Mouse (Mus musculus) liver, embryonic 13.5 days (tissue): ENCODE measurements around the gene Nat10. TPM values are rescaled to one million over a fixed set of nuclear protein-coding genes. Genes with fewer than 3 reads are reported as not detected.

Experiments used
- ATAC-seq: fragments of 200-750 bp; cut with Nextera tagmentation; 2 replicates; pipeline ENCODE4 v1.8.0; 2017; ENCODE audit warnings: low read depth, mild to moderate bottlenecking, moderate number of reproducible peaks, moderate library complexity
- DNase-seq: peaks from one replicate; pipeline ENCODE4 v3.0.0; 2022
- H3K27ac ChIP-seq: fragments of 300-500 bp; sonication (generic); 2 replicates; pipeline ENCODE4 v1.5.1; 2015; ENCODE audit warnings: moderate library complexity, mild to moderate bottlenecking, inconsistent platforms
- H3K27me3 ChIP-seq: fragments of 300-500 bp; sonication (generic); 2 replicates; pipeline ENCODE4 v1.6.1; 2015; ENCODE audit warnings: mild to moderate bottlenecking, inconsistent platforms
- H3K36me3 ChIP-seq: fragments of 300-500 bp; sonication (generic); 2 replicates; pipeline ENCODE4 v1.6.1; 2015; ENCODE audit warnings: mild to moderate bottlenecking, inconsistent platforms
- H3K4me1 ChIP-seq: fragments of 300-500 bp; sonication (generic); replicated peaks from 2 replicates; pipeline ENCODE4 v1.6.1; 2015; ENCODE audit warnings: inconsistent platforms
- H3K4me2 ChIP-seq: fragments of 300-500 bp; sonication (generic); 2 replicates; pipeline ENCODE4 v1.6.1; 2015; ENCODE audit warnings: inconsistent platforms, mild to moderate bottlenecking, moderate library complexity
- H3K4me3 ChIP-seq: fragments of 300-500 bp; sonication (generic); replicated peaks from 2 replicates; pipeline ENCODE4 v1.5.1; 2015; ENCODE audit warnings: mild to moderate bottlenecking, inconsistent platforms
- H3K9ac ChIP-seq: fragments of 300-500 bp; sonication (generic); 2 replicates; pipeline ENCODE4 v1.6.1; 2015; ENCODE audit warnings: mild to moderate bottlenecking, inconsistent platforms
- H3K9me3 ChIP-seq: fragments of 300-500 bp; sonication (generic); replicated peaks from 2 replicates; pipeline ENCODE4 v1.6.1; 2016; ENCODE audit warnings: inconsistent platforms
- WGBS: fragments of 180-500 bp; shearing (Covaris S2); methylation state at CpG from one replicate; pipeline ENCODE4 v1.1.7; 2015; ENCODE audit not compliant: insufficient replicate concordance; 5-methylcytosine and 5-hydroxymethylcytosine counted together
- polyA plus RNA-seq: library from polyadenylated mRNA; unstranded; fragments of >200 nt; fragmentation: Nextera tagmentation; extraction: Ambion mirVana; gene quantifications from 2 replicates; pipeline ENCODE4 v1.2.1, GENCODE M21; 2015

Nat10 gene
- polyA plus RNA-seq, 1 experiment from 2014 or later, result 20.7 TPM

DNA sequence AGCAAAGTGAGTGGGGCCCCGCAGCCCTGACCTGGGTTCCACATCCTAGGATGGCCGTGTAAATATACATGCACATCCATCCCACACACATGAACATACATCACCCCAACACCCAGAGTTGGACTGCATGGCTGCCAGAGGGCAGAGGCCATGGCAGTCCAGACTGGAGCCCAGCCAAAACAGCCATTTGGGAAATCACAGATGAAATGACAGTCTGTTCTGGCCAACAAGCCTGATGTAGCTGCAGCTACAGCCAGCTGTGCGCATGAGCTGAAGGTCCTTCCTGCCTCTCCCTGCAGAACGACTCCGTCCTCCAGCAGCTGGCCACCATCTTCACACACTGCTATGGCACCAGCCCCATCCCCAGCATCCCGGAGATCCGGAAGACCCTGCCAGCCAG is 50.2 kb downstream of the Nat10 start:
- Histone ChIP-seq H3K4me2 (no peak overlapping the region), H3K9me3 (no peaks in the 10 kb centered on the region), H3K4me1 (peaks cover 34% of the 10 kb centered on the region), H3K4me3 (no peak overlapping the region), H3K9ac (no peak overlapping the region), H3K27ac (no peak overlapping the region), H3K27me3 (no peaks in the 10 kb centered on the region), H3K36me3 (peaks cover 16% of the 10 kb centered on the region)
- ATAC-seq (no peak), DNase-seq (no peak)
- 78% methylated on average over 7 of the region's 7 CpGs for WGBS

DNA sequence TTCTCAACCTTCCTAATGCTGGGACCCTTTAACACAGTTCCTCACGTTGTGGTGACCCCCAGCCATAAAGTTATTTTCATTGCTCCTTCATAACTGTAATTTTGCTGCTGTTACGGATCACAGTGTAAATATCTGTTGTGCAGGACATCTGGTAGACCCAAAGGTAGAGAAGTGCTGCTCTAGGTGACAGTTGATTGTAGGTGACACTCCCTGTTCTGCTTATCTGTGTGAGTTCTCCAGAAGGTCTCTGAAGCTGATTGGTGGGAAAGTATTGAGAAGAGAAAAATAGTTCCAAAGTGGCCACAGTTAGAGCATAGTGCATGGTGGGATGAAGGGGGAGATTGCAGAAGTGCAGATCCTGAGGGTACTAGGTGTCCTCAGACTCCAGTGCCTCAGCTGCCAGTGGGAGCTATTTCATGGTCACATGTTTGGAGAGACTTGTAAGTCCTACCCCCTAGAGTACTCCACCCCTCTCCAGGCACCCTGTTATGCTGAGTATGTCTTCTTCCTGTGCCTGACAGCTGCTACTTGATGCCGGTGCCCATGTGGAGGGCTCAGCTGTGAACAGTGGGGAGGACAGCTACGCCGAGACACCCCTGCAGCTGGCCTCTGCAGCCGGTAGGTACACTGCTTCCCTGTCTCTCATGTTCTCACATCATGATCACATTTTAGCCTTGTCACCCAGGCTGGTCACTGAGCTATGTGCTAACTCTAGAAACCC is 53.9 kb downstream of the Nat10 start:
- Histone ChIP-seq H3K9ac (no peak overlapping the region), H3K4me2 (no peak overlapping the region), H3K4me1 (peaks cover 30% of the 10 kb centered on the region), H3K27ac (no peak overlapping the region; the same call in 1 of the 2 replicates), H3K36me3 (peaks cover 14% of the 10 kb centered on the region), H3K4me3 (no peak overlapping the region), H3K9me3 (no peaks in the 10 kb centered on the region), H3K27me3 (no peaks in the 10 kb centered on the region)
- ATAC-seq (peak; percentile 73), DNase-seq (peak; percentile 20)
- WGBS, result 47% methylated on average over 6 of the region's 6 CpGs

DNA sequence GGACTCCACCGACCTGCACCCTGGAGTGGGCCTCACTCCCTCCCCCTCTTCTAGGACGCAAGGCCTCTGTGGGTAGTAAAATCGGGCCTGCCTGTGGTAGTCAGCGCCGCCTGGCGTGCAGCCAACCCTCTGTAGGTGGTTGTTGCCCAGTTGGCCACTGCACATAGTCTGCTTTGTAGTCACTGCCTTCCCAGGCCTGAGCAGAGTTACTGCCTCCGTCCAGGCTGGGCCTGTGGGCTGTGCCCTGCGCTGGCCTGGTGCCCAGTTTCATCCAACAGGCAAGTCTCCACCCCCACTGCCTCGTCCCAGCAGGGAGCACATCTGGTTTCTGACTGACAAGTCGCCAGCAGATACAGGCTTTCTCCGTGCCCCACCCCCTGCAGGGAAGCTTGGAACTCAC is 54.8 kb downstream of the Nat10 start:
- Histone ChIP-seq H3K4me1 (peaks cover 30% of the 10 kb centered on the region), H3K36me3 (peaks cover 7% of the 10 kb centered on the region), H3K4me3 (no peak overlapping the region), H3K9me3 (no peaks in the 10 kb centered on the region), H3K27ac (no peak overlapping the region), H3K27me3 (no peaks in the 10 kb centered on the region), H3K9ac (no peak overlapping the region), H3K4me2 (no peak overlapping the region)
- ATAC-seq (peak; percentile 19; the same call in 1 of the 2 replicates), DNase-seq (no peak)
- 52% methylated on average over 11 of the region's 11 CpGs for WGBS

DNA sequence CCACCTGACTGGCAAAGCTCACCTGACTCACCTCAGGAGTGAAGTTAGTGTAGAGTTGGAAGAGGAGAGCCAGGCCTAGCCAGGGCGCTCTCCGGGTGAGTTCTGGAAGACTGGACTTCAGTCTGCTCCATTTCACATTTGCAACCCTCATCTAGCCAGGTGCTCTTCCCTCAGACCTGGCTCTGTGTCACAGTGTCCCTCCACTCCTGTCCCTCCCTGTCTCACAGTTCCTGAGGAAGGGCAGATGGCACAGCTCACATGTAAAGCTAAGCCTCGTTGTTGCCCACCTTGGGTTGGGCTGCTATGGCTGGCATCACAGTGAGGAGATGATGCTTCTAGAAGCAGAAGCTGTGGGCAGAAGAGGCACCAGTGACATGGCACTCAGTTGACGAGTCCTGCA is 55.2 kb downstream of the Nat10 start:
- H3K36me3 ChIP-seq, result peaks cover 7% of the 10 kb centered on the region; the same call in 1 of the 2 replicates
- no peak overlapping the region for H3K4me2 ChIP-seq
- ATAC-seq (no peak), DNase-seq (no peak)
- H3K4me1 ChIP-seq, result peaks cover 30% of the 10 kb centered on the region
- H3K27me3 ChIP-seq, result no peaks in the 10 kb centered on the region
- no peaks in the 10 kb centered on the region for H3K9me3 ChIP-seq
- H3K4me3 ChIP-seq, result no peak overlapping the region
- H3K9ac ChIP-seq, result no peak overlapping the region
- no peak overlapping the region for H3K27ac ChIP-seq
- 86% methylated on average over 4 of the region's 4 CpGs for WGBS

DNA sequence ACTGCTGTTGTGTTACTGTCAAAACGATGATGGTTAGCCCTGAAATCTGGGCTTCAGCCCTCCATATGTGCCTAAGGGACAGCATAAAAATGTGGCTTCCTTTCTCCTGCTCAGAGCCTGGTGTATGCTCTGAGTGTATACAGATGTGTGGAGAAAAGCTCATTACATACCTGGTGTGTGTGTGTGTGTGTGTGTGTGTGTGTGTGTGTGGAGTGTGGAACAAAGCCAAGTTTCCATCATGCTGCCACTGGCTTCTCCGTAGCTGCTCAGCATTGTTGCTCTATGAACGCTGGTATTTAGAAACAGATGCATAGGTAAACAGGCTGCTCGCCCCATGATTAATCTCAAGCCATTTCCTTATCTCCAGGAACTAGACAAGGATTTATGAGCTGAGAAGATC is 57.2 kb downstream of the Nat10 start:
- Histone ChIP-seq H3K4me1 (peaks cover 30% of the 10 kb centered on the region), H3K4me3 (no peak overlapping the region), H3K9me3 (no peaks in the 10 kb centered on the region), H3K27me3 (no peaks in the 10 kb centered on the region), H3K9ac (no peak overlapping the region), H3K36me3 (0 out of 2 replicates have a peak, but pooled peaks cover 4% of the 10 kb centered on the region), H3K4me2 (no peak overlapping the region), H3K27ac (no peak overlapping the region)
- no peak for ATAC-seq
- no peak for DNase-seq
- 52% methylated on average over 4 of the region's 4 CpGs for WGBS

DNA sequence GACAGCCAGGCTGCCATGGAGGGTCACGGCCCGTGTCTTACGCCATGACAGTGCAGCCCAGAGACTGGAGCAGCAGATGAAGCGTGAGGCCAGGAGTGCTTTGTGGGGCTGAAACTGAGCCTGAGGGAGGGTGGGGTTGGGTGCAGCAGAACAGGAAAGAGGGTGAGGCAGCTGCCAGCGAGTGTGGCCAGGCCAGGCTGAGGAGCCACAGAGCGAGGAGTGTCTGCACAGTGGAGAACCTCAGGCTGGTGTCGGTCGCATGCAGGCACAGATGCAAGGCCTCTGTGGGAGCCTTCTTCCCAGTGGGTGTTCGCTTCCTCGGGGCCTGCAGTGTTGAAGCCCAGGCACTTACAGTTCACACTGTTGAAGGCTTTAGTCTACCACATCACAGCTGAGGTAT is 57.7 kb downstream of the Nat10 start:
- Histone ChIP-seq H3K9ac (no peak overlapping the region), H3K9me3 (no peaks in the 10 kb centered on the region), H3K27ac (no peak overlapping the region), H3K4me1 (peaks cover 30% of the 10 kb centered on the region), H3K4me3 (no peak overlapping the region), H3K27me3 (no peaks in the 10 kb centered on the region), H3K4me2 (no peak overlapping the region), H3K36me3 (0 out of 2 replicates have a peak, but pooled peaks cover 4% of the 10 kb centered on the region)
- ATAC-seq, result no peak
- no peak for DNase-seq
- WGBS, result 63% methylated on average over 10 of the region's 10 CpGs

DNA sequence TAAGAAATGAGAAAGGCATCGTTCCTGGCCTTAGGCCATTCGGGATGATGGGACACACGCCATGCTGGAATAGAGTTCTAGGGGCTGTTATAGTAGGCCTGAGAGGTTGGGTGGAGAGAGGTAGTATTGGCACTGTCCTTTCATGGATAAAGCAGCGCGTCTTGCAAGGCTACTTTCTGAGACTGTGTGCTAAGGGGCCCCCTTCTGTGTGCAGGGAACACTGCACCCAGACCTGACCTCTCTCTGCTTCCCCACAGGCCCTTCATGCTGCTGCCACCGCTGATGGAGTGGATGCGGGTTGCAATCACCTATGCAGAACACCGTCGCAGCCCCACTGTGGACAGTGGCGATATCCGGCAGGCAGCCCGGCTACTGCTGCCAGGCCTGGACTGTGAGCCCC is 60.6 kb downstream of the Nat10 start:
- WGBS, result 70% methylated on average over 12 of the region's 12 CpGs
- no peak overlapping the region for H3K9ac ChIP-seq
- no peak overlapping the region for H3K27ac ChIP-seq
- DNase-seq, result no peak
- H3K36me3 ChIP-seq, result no peaks in the 10 kb centered on the region
- H3K4me1 ChIP-seq, result peaks cover 6% of the 10 kb centered on the region; the same call in 1 of the 2 replicates
- no peak overlapping the region for H3K4me3 ChIP-seq
- H3K27me3 ChIP-seq, result no peaks in the 10 kb centered on the region
- ATAC-seq, result no peak
- no peaks in the 10 kb centered on the region for H3K9me3 ChIP-seq
- no peak overlapping the region for H3K4me2 ChIP-seq

DNA sequence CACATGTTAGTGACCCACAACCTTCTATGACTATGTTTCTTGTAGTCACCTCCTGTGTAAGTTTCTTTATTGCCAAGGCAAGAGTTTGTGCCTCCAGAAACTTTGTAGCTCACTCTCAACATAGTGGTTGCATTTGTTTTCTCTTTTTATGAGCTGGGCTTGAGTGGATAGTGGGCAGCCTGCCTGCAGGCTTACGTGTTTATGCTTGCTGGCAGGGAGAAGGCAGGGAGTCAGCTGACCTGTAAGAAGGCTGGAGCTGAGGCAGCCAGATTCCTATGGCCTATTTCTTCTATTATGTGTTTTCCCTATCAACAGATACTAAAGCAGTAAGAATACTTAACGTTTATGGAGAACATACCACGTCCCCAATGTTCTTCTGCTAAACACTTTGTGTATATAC is 64.9 kb downstream of the Nat10 start:
- Histone ChIP-seq H3K4me2 (no peak overlapping the region), H3K27ac (no peak overlapping the region), H3K4me3 (no peak overlapping the region), H3K4me1 (no peaks in the 10 kb centered on the region), H3K9me3 (no peaks in the 10 kb centered on the region), H3K9ac (no peak overlapping the region), H3K27me3 (no peaks in the 10 kb centered on the region), H3K36me3 (no peaks in the 10 kb centered on the region)
- ATAC-seq, result no peak
- WGBS, result 52% methylated on average over 3 of the region's 3 CpGs
- DNase-seq, result no peak

DNA sequence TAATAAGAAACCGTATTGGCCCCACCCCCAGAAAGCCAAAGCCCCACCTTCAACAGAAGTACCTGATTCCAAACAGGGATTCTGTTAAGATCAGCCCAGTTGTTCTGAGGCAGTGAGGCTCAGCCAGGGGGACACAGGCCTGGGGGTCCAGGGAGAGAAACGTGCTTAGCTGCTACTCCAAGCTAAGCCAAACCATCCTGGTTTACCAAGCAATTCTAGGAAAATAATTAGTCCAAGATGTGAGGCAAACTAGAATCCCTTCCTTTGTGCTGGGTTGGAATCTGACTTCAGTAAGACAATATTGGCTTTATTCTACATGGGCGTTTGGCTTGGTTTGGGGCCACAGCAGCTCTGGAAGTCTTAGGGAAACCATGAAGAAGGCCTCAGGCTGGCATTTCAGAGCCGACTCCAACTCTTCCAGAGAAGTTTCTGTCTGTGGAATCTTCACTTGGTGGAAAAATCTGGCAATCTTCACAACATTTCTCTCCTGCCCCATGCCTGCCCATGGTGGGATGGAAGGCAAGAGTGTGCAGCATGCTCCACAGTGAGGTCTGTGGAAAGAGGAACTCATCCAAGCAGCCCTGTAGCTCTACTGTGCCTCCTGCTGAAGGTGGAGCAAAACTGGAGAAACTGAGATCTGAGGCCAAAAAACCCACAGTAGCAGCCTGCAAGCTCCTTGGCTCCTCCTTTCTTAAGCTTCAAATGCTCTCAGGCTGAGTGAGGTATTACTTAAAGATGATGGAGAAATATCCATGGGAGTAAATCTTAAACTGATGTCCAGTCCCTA is 66.1 kb downstream of the Nat10 start:
- WGBS, result 57% methylated on average over 4 of the region's 4 CpGs
- ATAC-seq (no peak), DNase-seq (no peak)
- Histone ChIP-seq H3K4me2 (no peak overlapping the region), H3K36me3 (no peaks in the 10 kb centered on the region), H3K9me3 (no peaks in the 10 kb centered on the region), H3K27me3 (no peaks in the 10 kb centered on the region), H3K27ac (no peak overlapping the region), H3K4me3 (no peak overlapping the region), H3K9ac (no peak overlapping the region), H3K4me1 (no peaks in the 10 kb centered on the region)

DNA sequence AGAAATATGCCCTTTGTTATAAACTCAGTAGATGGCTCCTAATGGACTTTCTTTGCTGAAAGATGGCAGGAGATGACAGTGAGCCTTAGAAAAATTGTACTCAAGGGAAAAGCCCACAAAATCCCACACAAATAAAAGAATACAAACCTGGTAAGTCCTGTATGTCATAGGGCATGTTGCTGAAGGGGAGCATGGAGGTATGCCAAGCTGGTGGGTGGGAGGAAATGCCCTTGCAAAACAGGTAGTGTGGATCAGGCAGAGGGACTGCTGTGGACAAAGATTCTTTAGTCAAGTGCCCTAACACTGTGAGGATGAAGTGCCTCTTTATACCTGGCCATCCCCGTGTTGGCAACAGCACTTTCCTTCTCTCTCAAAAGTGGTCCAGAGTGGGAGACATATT is 68.3 kb downstream of the Nat10 start:
- no peak overlapping the region for H3K4me2 ChIP-seq
- no peaks in the 10 kb centered on the region for H3K9me3 ChIP-seq
- no peaks in the 10 kb centered on the region for H3K36me3 ChIP-seq
- whole genome bisulfite sequencing, result 58% methylated on average over 1 of the region's 1 CpGs
- no peak overlapping the region for H3K9ac ChIP-seq
- DNase-seq, result no peak
- no peaks in the 10 kb centered on the region for H3K27me3 ChIP-seq
- no peaks in the 10 kb centered on the region for H3K4me1 ChIP-seq
- ATAC-seq, result no peak
- no peak overlapping the region for H3K4me3 ChIP-seq
- no peak overlapping the region for H3K27ac ChIP-seq

DNA sequence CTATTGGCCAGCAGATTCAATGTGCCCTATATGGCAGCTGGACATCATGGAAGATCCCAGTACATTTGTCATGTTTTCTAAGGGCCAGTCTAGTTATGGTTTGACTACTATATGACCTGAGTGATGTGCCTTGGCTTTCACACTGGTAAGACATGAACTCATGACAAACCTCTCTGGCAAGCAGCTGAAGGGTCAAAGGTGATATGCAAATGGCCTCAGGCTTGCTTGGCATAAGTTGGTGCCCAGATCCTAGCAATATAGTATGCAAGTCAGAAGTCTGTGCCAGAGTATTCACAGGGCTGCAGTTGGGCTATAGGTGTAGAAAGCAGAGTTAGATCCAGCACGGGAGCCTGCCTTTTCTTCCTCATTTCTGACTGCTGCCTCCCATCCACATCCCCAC is 69.8 kb downstream of the Nat10 start:
- H3K4me1 ChIP-seq, result no peaks in the 10 kb centered on the region
- H3K9me3 ChIP-seq, result no peaks in the 10 kb centered on the region
- ATAC-seq (no peak), DNase-seq (no peak)
- H3K27ac ChIP-seq, result no peak overlapping the region
- H3K9ac ChIP-seq, result no peak overlapping the region
- no peak overlapping the region for H3K4me2 ChIP-seq
- H3K27me3 ChIP-seq, result no peaks in the 10 kb centered on the region
- H3K36me3 ChIP-seq, result no peaks in the 10 kb centered on the region
- no peak overlapping the region for H3K4me3 ChIP-seq
- WGBS, result 46% methylated on average over 1 of the region's 1 CpGs
